ENCODE assay signal across 11 mouse cellular contexts in the genomic region with DNA sequence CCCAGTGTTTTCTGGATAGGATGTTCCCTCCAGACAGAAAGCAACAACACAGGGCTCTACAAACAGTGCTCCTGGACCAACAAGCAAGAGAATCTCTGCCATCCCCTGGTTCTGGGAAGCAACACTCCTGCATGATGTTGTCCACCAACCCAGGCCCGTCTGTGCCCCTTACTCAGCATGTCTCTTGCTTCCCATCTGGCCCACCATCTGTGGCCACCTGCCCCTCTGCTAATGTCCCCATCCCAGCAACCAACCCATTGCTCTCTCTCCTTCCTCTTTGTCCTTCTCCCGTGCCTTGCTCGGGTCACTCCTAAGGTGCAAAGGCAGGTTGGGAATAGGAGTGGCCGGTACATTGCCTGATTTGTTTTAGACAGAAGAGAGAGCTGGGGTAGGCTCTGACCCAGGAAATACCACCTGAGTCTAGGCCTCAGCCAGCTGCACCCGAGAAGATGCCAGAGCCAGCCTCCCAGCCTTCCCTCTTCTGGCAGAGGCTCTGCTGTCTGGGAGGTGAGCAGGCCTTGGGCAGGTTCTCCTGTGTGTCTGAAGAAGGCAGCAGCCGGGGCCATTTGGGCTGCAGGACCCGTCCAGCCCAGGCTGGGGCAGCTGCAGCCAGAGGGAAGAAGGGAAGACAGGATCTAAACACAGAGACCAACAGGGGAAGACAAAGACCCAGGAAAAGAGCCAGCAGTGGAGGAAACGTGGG. TPM values are rescaled to one million over a fixed set of nuclear protein-coding genes. Genes with fewer than 3 reads are reported as not detected.
A peak's percentile ranks its signal among the peaks of the same experiment; 100 is the strongest.
DNase-seq lines count a peak whose midpoint lies in the region; ATAC-seq lines count a peak whose summit lies in the region.
"Had no signal": no experiment of that assay in that cellular context is flagged by ENCODE, and none has a peak within 500 bp of the region (broad histone marks: within the 10 kb centered on the region; RNA-seq: fewer than 3 reads in every experiment).

No protein-coding gene starts in this region.

- H3K9ac ChIP-seq in hindbrain, embryonic 11.5 days (ENCODE audit: low read depth, low read length), result peak overlapping the region; percentile 95
- H3K9ac ChIP-seq in limb, embryonic 15.5 days, result 0 out of 2 replicates have a peak overlapping the region, but pooled peaks have one; percentile 17

- H3K4me2 ChIP-seq in hindbrain, embryonic 11.5 days (replicated peaks; ENCODE audit: low read depth, low read length), result peak overlapping the region; percentile 86
- H3K4me2 ChIP-seq in limb, embryonic 15.5 days, result no peak overlapping the region

- ATAC-seq in hindbrain, embryonic 11.5 days (ENCODE audit: low FRiP score), result peak; percentile 1; the same call in 1 of the 2 replicates
- no peak for ATAC-seq in limb, embryonic 15.5 days (ENCODE audit: insufficient number of reproducible peaks, low FRiP score, low TSS enrichment, low read depth)

- H3K9me3 ChIP-seq in hindbrain, embryonic 11.5 days (ENCODE audit: control insufficient read depth, low read length), result peaks cover 4% of the 10 kb centered on the region; the same call in 1 of the 2 replicates
- 0 out of 2 replicates have a peak, but pooled peaks cover 13% of the 10 kb centered on the region for H3K9me3 ChIP-seq in limb, embryonic 15.5 days

- H3K27me3 ChIP-seq in hindbrain, embryonic 11.5 days (ENCODE audit: control insufficient read depth, insufficient read depth, low read length), result no peaks in the 10 kb centered on the region
- H3K27me3 ChIP-seq in limb, embryonic 15.5 days, result 0 out of 2 replicates have a peak, but pooled peaks cover 2% of the 10 kb centered on the region

- peak overlapping the region; percentile 99 for H3K27ac ChIP-seq in hindbrain, embryonic 11.5 days (ENCODE audit: low read depth, low read length)
- H3K27ac ChIP-seq in limb, embryonic 15.5 days, result no peak overlapping the region

- peaks cover 24% of the 10 kb centered on the region for H3K36me3 ChIP-seq in hindbrain, embryonic 11.5 days (ENCODE audit: control insufficient read depth, insufficient read depth, low read length)
- H3K36me3 ChIP-seq in limb, embryonic 15.5 days, result peaks cover 33% of the 10 kb centered on the region

- peak; percentile 25 to 31 for DNase-seq in right cerebral cortex, postnatal 10 days (ENCODE audit: low spot score in 2 of 2)
- DNase-seq in right cerebral cortex, postnatal 36 days (ENCODE audit: low spot score in 2 of 2), result no peak
- DNase-seq in hindbrain, embryonic 11.5 days (ENCODE audit: low spot score), result peak; percentile 63
- DNase-seq in Muller cell, postnatal 12 days (ENCODE audit: inconsistent ontology term), result no peak
- no peak for DNase-seq in spleen, postnatal 14 days (ENCODE audit: low spot score in 2 of 2)
- no peak for DNase-seq in layer of hippocampus, adult 9-11 months
- no peak for DNase-seq in gastrocnemius, postnatal 25 days
- DNase-seq: lung, postnatal 36 days; right cerebral cortex, postnatal 4 days had no signal

- H3K4me1 ChIP-seq in hindbrain, embryonic 11.5 days (replicated peaks; ENCODE audit: control insufficient read depth, insufficient read depth, low read length), result peaks cover 32% of the 10 kb centered on the region
- H3K4me1 ChIP-seq in limb, embryonic 15.5 days, result peaks cover 30% of the 10 kb centered on the region

- H3K4me3 ChIP-seq in hindbrain, embryonic 11.5 days (ENCODE audit: low read depth, low read length), result peak overlapping the region; percentile 40
- H3K4me3 ChIP-seq in limb, embryonic 15.5 days, result no peak overlapping the region

- 17% methylated on average over 8 of the region's 8 CpGs for WGBS in hindbrain, embryonic 11.5 days
- WGBS in limb, embryonic 15.5 days, result 51% methylated on average over 8 of the region's 8 CpGs

RNA-seq across cellular contexts. Expression of gene Celsr2, which starts 5.5 kb away (rescaled TPM):
- polyA plus RNA-seq in hindbrain, embryonic 11.5 days (2014; fragmentation: Nextera tagmentation; extraction: Ambion mirVana), result 76.7 and 101 TPM in 2 replicates
- polyA plus RNA-seq in limb, embryonic 15.5 days (2015; fragmentation: Nextera tagmentation; extraction: Ambion mirVana), result 11.7 and 11.9 TPM in 2 replicates
- total RNA-seq in gastrocnemius, postnatal 25 days (2021), result 1 to 10 TPM; 4.8 to 5.9 TPM

RNA-seq across cellular contexts. Expression of gene Psrc1, which starts 26.2 kb away (rescaled TPM):
- 48.7 and 53.5 TPM in 2 replicates for polyA plus RNA-seq in hindbrain, embryonic 11.5 days (2014; fragmentation: Nextera tagmentation; extraction: Ambion mirVana)
- 37.8 and 40.2 TPM in 2 replicates for polyA plus RNA-seq in limb, embryonic 15.5 days (2015; fragmentation: Nextera tagmentation; extraction: Ambion mirVana)
- under 1 TPM in 1 of 2 experiments, not detected in 1; 0.32 TPM for total RNA-seq in gastrocnemius, postnatal 25 days (2021)
- total RNA-seq: gastrocnemius, adult 18-20 months had no signal

RNA-seq across cellular contexts. Expression of gene Sars, which starts 35.2 kb away (rescaled TPM):
- 181 and 206 TPM in 2 replicates for polyA plus RNA-seq in hindbrain, embryonic 11.5 days (2014; fragmentation: Nextera tagmentation; extraction: Ambion mirVana)
- polyA plus RNA-seq in limb, embryonic 15.5 days (2015; fragmentation: Nextera tagmentation; extraction: Ambion mirVana), result 115 and 123 TPM in 2 replicates
- total RNA-seq in gastrocnemius, postnatal 25 days (2021), result 100 to 1,000 TPM; 105 to 114 TPM

RNA-seq across cellular contexts. Expression of gene Mybphl, which starts 45.1 kb away (rescaled TPM):
- polyA plus RNA-seq in hindbrain, embryonic 11.5 days (2014; fragmentation: Nextera tagmentation; extraction: Ambion mirVana), result not detected in 2 replicates
- not detected in 2 replicates for polyA plus RNA-seq in limb, embryonic 15.5 days (2015; fragmentation: Nextera tagmentation; extraction: Ambion mirVana)
- total RNA-seq in gastrocnemius, postnatal 25 days (2021), result not detected
- total RNA-seq: gastrocnemius, adult 18-20 months had no signal

Comparison
In these comparisons a context has a peak if more than half of its experiments do, and no peak if none do; other contexts are left out.
1. DNase-seq: peak in right cerebral cortex, postnatal 10 days (2 of 2) and hindbrain, embryonic 11.5 days (single experiment); none in right cerebral cortex, postnatal 36 days (0 of 2), Muller cell, postnatal 12 days (single experiment), spleen, postnatal 14 days (0 of 2), layer of hippocampus, adult 9-11 months (single experiment) and gastrocnemius, postnatal 25 days (single experiment).